Mouse (Mus musculus): ENCODE results near the gene Vrk3.

Gene Vrk3

GRCm38 (mm10) chr7:44818751-44819235 is 70.6 kb downstream of the Vrk3 start:
- DNase-seq (ENCODE audit: low read depth): no peak

DNA sequence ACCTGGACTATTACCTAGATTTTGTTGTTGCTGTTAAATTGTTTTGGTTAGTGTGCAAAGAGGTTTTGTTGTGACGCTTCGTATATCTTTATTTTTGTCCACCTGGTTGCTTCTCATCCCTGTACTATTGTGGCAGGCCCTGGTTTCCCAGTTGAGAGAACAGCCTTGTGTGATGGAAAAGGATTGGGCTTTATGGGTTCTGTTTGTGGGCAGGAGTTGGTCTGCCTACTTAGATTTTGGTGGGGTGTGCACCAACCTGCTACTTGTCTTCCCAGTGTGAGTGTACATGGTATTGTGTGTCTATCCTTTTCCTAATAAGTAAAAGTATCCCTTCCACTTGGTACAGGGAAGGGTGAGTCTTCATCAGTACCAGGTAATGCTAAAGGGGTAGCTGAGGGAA is 71.2 kb downstream of the Vrk3 start:
- DNase-seq (ENCODE audit: low read depth): no peak

DNA sequence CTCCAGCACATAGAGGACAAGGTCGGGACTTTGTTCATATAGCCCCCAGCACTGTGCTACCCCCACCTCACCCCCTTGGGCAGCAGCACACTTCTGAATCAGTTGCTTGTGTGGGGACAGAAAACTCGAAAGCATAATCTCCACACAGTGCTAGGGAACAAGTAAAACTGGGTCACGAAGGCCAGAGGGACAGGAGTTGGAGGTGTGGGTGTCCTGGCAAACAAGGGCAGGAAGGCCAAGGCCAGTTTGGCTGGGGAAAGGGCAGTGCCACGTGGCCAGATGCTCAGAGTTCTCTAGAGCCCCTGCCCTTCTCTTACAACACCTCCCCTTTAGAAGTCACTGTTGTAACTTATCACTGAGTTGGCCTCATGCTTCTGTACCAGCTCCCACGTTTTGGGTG is 71.7 kb downstream of the Vrk3 start:
- DNase-seq (ENCODE audit: low read depth): no peak

DNA sequence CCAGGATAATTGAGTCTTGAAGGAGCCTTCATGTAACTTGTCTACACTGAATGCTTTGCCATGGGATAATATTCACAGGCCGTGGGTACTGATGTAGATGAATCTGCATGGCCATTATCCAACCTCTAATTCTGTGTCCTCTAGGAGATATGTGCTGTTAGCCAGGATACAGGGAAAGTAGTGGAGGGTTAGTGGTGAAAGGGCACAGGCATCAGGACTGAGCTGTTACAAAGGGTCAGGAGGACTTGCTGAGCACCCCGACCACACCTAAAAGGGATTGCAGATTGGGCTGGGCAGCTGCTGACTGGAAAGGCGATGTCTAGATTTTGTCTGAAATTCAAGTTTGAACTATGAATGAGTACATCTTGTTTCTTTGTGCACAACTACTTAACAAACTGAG is 72.3 kb downstream of the Vrk3 start:
- no peak for DNase-seq (ENCODE audit: low read depth)

- DNase-seq (ENCODE audit: low read depth): no peak
These were observed 73.6 kb downstream of the Vrk3 start for GRCm38 (mm10) chr7:44821666-44822448.

- no peak for DNase-seq (ENCODE audit: low read depth)
These were observed 75.2 kb downstream of the Vrk3 start for GRCm38 (mm10) chr7:44823409-44823808.

GRCm38 (mm10) chr7:44824872-44825271 is 76.7 kb downstream of the Vrk3 start:
- peak; percentile 78 for DNase-seq (ENCODE audit: low read depth)

GRCm38 (mm10) chr7:44826771-44827170 is 78.6 kb downstream of the Vrk3 start:
- no peak for DNase-seq (ENCODE audit: low read depth)
